Mouse (Mus musculus): Measurements from ENCODE around the gene Fgfr1op2.
A peak's percentile ranks its signal among the peaks of the same experiment; 100 is the strongest.

Fgfr1op2 gene

GRCm38 (mm10) chr6:146603651-146604050 is 26.6 kb downstream of the Fgfr1op2 start:
- DNase-seq, result no peak

- no peak for DNase-seq
Measured at GRCm38 (mm10) chr6:146611385-146611784, 34.4 kb downstream of the Fgfr1op2 start.

- DNase-seq, result no peak
Measured at GRCm38 (mm10) chr6:146611897-146612296, 34.9 kb downstream of the Fgfr1op2 start.

GRCm38 (mm10) chr6:146612736-146613135 is 35.7 kb downstream of the Fgfr1op2 start:
- DNase-seq, result no peak

- no peak for DNase-seq
Measured at GRCm38 (mm10) chr6:146613907-146614306, 36.9 kb downstream of the Fgfr1op2 start.

- DNase-seq, result no peak
Measured at GRCm38 (mm10) chr6:146614541-146614940, 37.5 kb downstream of the Fgfr1op2 start.

GRCm38 (mm10) chr6:146615891-146616290 is 38.9 kb downstream of the Fgfr1op2 start:
- no peak for DNase-seq

- DNase-seq, result no peak
Measured at GRCm38 (mm10) chr6:146616670-146617069, 39.7 kb downstream of the Fgfr1op2 start.

GRCm38 (mm10) chr6:146628123-146628522 is 51.1 kb downstream of the Fgfr1op2 start:
- no peak for DNase-seq

GRCm38 (mm10) chr6:146629781-146630756 is 53.1 kb downstream of the Fgfr1op2 start:
- no peak for DNase-seq

GRCm38 (mm10) chr6:146630961-146631360 is 54.0 kb downstream of the Fgfr1op2 start:
- no peak for DNase-seq

GRCm38 (mm10) chr6:146631847-146632246 is 54.8 kb downstream of the Fgfr1op2 start:
- no peak for DNase-seq

- no peak for DNase-seq
Measured at GRCm38 (mm10) chr6:146632403-146632802, 55.4 kb downstream of the Fgfr1op2 start.

GRCm38 (mm10) chr6:146633097-146633496 is 56.1 kb downstream of the Fgfr1op2 start:
- DNase-seq, result no peak

GRCm38 (mm10) chr6:146633629-146634014 is 56.6 kb downstream of the Fgfr1op2 start:
- DNase-seq, result peak; percentile 37 to 44

- DNase-seq, result peak; percentile 62 to 68
Measured at GRCm38 (mm10) chr6:146634015-146634722, 57.2 kb downstream of the Fgfr1op2 start.

- DNase-seq, result no peak
Measured at GRCm38 (mm10) chr6:146634759-146635606, 58.0 kb downstream of the Fgfr1op2 start.

GRCm38 (mm10) chr6:146636482-146636881 is 59.5 kb downstream of the Fgfr1op2 start:
- no peak for DNase-seq

- no peak for DNase-seq
Measured at GRCm38 (mm10) chr6:146640068-146640965, 63.3 kb downstream of the Fgfr1op2 start.

GRCm38 (mm10) chr6:146640991-146641390 is 64.0 kb downstream of the Fgfr1op2 start:
- no peak for DNase-seq

GRCm38 (mm10) chr6:146641621-146642210 is 64.7 kb downstream of the Fgfr1op2 start:
- no peak for DNase-seq
